Mouse (Mus musculus) MEL (cell line): ENCODE data around the gene Xkr8. TPM values are rescaled to one million over a fixed set of nuclear protein-coding genes. Genes with fewer than 3 reads are reported as not detected.

Experiments used
- DNase-seq: peaks from one replicate; pipeline ENCODE4 v3.0.0; 2011; ENCODE audit warnings: low read depth, low spot score
- H3K27ac ChIP-seq: 2 replicates; pipeline ENCODE4 v1.5.1; 2012; ENCODE audit warnings: low read depth, mild to moderate bottlenecking, control low read depth, low read length, moderate library complexity; ENCODE audit not compliant: control insufficient read depth
- H3K27me3 ChIP-seq, 2 experiments: fragments of 150-350 bp in 1 of 2; sonication (generic) in 1 of 2; 2 replicates each; pipeline ENCODE4 v1.6.1; 2012; ENCODE audit warnings: low read length in 2 of 2, mild to moderate bottlenecking in 2 of 2, improper control_type of control experiment in 1 of 2, moderate library complexity in 1 of 2; ENCODE audit not compliant: insufficient read depth in 2 of 2, control insufficient read depth in 1 of 2
- H3K36me3 ChIP-seq, 2 experiments: 2 replicates each; pipeline ENCODE4 v1.6.1; 2012 to 2014; ENCODE audit warnings: low read length in 2 of 2, improper control_type of control experiment in 1 of 2, inconsistent platforms in 1 of 2, mild to moderate bottlenecking in 1 of 2; ENCODE audit not compliant: insufficient read depth in 2 of 2, control insufficient read depth in 1 of 2
- H3K4me1 ChIP-seq, 2 experiments: fragments of 150-350 bp in 1 of 2; sonication (generic) in 1 of 2; 2 replicates each; pipeline ENCODE4 v1.6.1; 2012; ENCODE audit warnings: low read length in 2 of 2, improper control_type of control experiment in 1 of 2, mild to moderate bottlenecking in 1 of 2; ENCODE audit not compliant: insufficient read depth in 2 of 2, control insufficient read depth in 1 of 2
- H3K4me3 ChIP-seq, 2 experiments: fragments of 150-350 bp in 1 of 2; sonication (generic) in 1 of 2; 2 replicates each; pipeline ENCODE4 v1.5.1; 2012; ENCODE audit warnings: low read depth in 2 of 2, low read length in 2 of 2, mild to moderate bottlenecking in 2 of 2, moderate library complexity in 2 of 2, control low read depth in 1 of 2, improper control_type of control experiment in 1 of 2; ENCODE audit not compliant: control insufficient read depth in 1 of 2, insufficient read depth in 1 of 2
- H3K79me2 ChIP-seq: 2 replicates; pipeline ENCODE4 v1.6.1; 2012; ENCODE audit warnings: mild to moderate bottlenecking, low read length, moderate library complexity; ENCODE audit not compliant: control insufficient read depth, poor library complexity, insufficient read depth
- H3K9ac ChIP-seq: 2 replicates; pipeline ENCODE4 v1.6.1; 2012; ENCODE audit warnings: low read depth, mild to moderate bottlenecking, control low read depth, low read length, moderate library complexity; ENCODE audit not compliant: control insufficient read depth, poor library complexity, severe bottlenecking
- H3K9me3 ChIP-seq: fragments of 150-350 bp; sonication (generic); replicated peaks from 2 replicates; pipeline ENCODE4 v1.6.1; 2012; ENCODE audit warnings: mild to moderate bottlenecking, low read length, improper control_type of control experiment, moderate library complexity; ENCODE audit not compliant: insufficient read depth
- CHD1 ChIP-seq: IDR thresholded peaks from 2 replicates; pipeline ENCODE4 v1.6.1; 2012; ENCODE audit warnings: low read depth, mild to moderate bottlenecking, inconsistent platforms, low read length, improper control_type of control experiment
- CHD2 ChIP-seq: IDR thresholded peaks from 2 replicates; pipeline ENCODE4 v1.6.1; 2011; ENCODE audit warnings: low read length, improper control_type of control experiment
- E2F4 ChIP-seq: IDR thresholded peaks from 2 replicates; pipeline ENCODE4 v1.6.1; 2011; ENCODE audit warnings: low read depth, low read length, improper control_type of control experiment, borderline replicate concordance
- ELF1 ChIP-seq: IDR thresholded peaks from 2 replicates; pipeline ENCODE4 v1.6.1; 2014; ENCODE audit warnings: low read depth, mild to moderate bottlenecking, inconsistent platforms, low read length, improper control_type of control experiment, moderate library complexity
- EP300 ChIP-seq, 2 experiments: IDR thresholded peaks; 2 replicates each; pipeline ENCODE4 v1.6.1; 2011; ENCODE audit warnings: improper control_type of control experiment in 2 of 2, low read length in 2 of 2, low read depth in 1 of 2, mild to moderate bottlenecking in 1 of 2
- ETS1 ChIP-seq: IDR thresholded peaks from 2 replicates; pipeline ENCODE4 v1.6.1; 2012; ENCODE audit warnings: low read depth, mild to moderate bottlenecking, inconsistent platforms, low read length, improper control_type of control experiment, moderate library complexity
- GABPA ChIP-seq: IDR thresholded peaks from 2 replicates; pipeline ENCODE4 v1.6.1; 2012; ENCODE audit warnings: low read depth, mild to moderate bottlenecking, inconsistent platforms, low read length, improper control_type of control experiment, moderate library complexity
- HCFC1 ChIP-seq: IDR thresholded peaks from 2 replicates; pipeline ENCODE4 v1.6.1; 2012; ENCODE audit warnings: low read depth, mild to moderate bottlenecking, inconsistent platforms, low read length, improper control_type of control experiment, moderate library complexity
- JUND ChIP-seq: IDR thresholded peaks from 2 replicates; pipeline ENCODE4 v1.6.1; 2011; ENCODE audit warnings: low read depth, mild to moderate bottlenecking, improper control_type of control experiment, low read length
- KAT2A ChIP-seq: conservative IDR thresholded peaks from 2 replicates; pipeline ENCODE4 v1.6.1; 2012; ENCODE audit warnings: low read depth, low read length, improper control_type of control experiment, inconsistent platforms
- MAFK ChIP-seq: IDR thresholded peaks from 2 replicates; pipeline ENCODE4 v1.6.1; 2011; ENCODE audit warnings: low read depth, mild to moderate bottlenecking, low read length, improper control_type of control experiment, borderline replicate concordance
- MAZ ChIP-seq: IDR thresholded peaks from 2 replicates; pipeline ENCODE4 v1.6.1; 2012; ENCODE audit warnings: low read depth, mild to moderate bottlenecking, inconsistent platforms, low read length, improper control_type of control experiment
- MEF2A ChIP-seq: IDR thresholded peaks from 2 replicates; pipeline ENCODE4 v1.6.1; 2014; ENCODE audit warnings: low read depth, mild to moderate bottlenecking, inconsistent platforms, low read length, improper control_type of control experiment; ENCODE audit not compliant: poor library complexity, insufficient replicate concordance, severe bottlenecking; ENCODE audit errors: extremely low read depth
- MXI1 ChIP-seq: IDR thresholded peaks from 2 replicates; pipeline ENCODE4 v1.6.1; 2011; ENCODE audit warnings: mild to moderate bottlenecking, low read depth, low read length, improper control_type of control experiment
- MYB ChIP-seq: IDR thresholded peaks from 2 replicates; pipeline ENCODE4 v1.6.1; 2011; ENCODE audit warnings: mild to moderate bottlenecking, low read depth, low read length, improper control_type of control experiment
- POLR2A ChIP-seq, 2 experiments: IDR thresholded peaks; 2 replicates each; pipeline ENCODE4 v1.6.1; 2011 to 2012; ENCODE audit warnings: low read length in 2 of 2, mild to moderate bottlenecking in 2 of 2, control low read depth in 1 of 2, improper control_type of control experiment in 1 of 2, low read depth in 1 of 2, moderate library complexity in 1 of 2; ENCODE audit not compliant: control insufficient read depth in 1 of 2, insufficient read depth in 1 of 2, poor library complexity in 1 of 2
- POLR2AphosphoS5 ChIP-seq: IDR thresholded peaks from 2 replicates; pipeline ENCODE4 v1.6.1; 2012; ENCODE audit warnings: low read depth, borderline replicate concordance, mild to moderate bottlenecking, inconsistent platforms, low read length, moderate library complexity, mixed read lengths
- RCOR1 ChIP-seq: IDR thresholded peaks from 2 replicates; pipeline ENCODE4 v1.6.1; 2012; ENCODE audit warnings: low read depth, mild to moderate bottlenecking, inconsistent platforms, low read length, improper control_type of control experiment
- SIN3A ChIP-seq: IDR thresholded peaks from 2 replicates; pipeline ENCODE4 v1.6.1; 2012; ENCODE audit warnings: low read length, improper control_type of control experiment, inconsistent platforms
- SMC3 ChIP-seq: IDR thresholded peaks from 2 replicates; pipeline ENCODE4 v1.6.1; 2011; ENCODE audit warnings: low read depth, low read length, improper control_type of control experiment
- TAL1 ChIP-seq: IDR thresholded peaks from 2 replicates; pipeline ENCODE4 v1.6.1; 2012; ENCODE audit warnings: mild to moderate bottlenecking, inconsistent platforms, low read length, moderate library complexity, mixed read lengths
- TBP ChIP-seq: IDR thresholded peaks from 2 replicates; pipeline ENCODE4 v1.8.0; 2011; ENCODE audit warnings: low read depth, low read length, improper control_type of control experiment
- TCF12 ChIP-seq: IDR thresholded peaks from 2 replicates; pipeline ENCODE4 v1.6.1; 2014; ENCODE audit warnings: low read depth, mild to moderate bottlenecking, inconsistent platforms, low read length, improper control_type of control experiment, moderate library complexity
- UBTF ChIP-seq: IDR thresholded peaks from 2 replicates; pipeline ENCODE4 v1.6.1; 2012; ENCODE audit warnings: low read depth, mild to moderate bottlenecking, inconsistent platforms, low read length, improper control_type of control experiment, moderate library complexity, borderline replicate concordance; ENCODE audit not compliant: insufficient read depth
- USF2 ChIP-seq, 2 experiments: IDR thresholded peaks; 2 replicates each; pipeline ENCODE4 v1.6.1; 2011 to 2012; ENCODE audit warnings: improper control_type of control experiment in 2 of 2, low read length in 2 of 2, borderline replicate concordance in 1 of 2, inconsistent platforms in 1 of 2, low read depth in 1 of 2, mild to moderate bottlenecking in 1 of 2; ENCODE audit not compliant: insufficient read depth in 1 of 2
- ZC3H11A ChIP-seq: IDR thresholded peaks from 2 replicates; pipeline ENCODE4 v1.6.1; 2012; ENCODE audit warnings: low read depth, mild to moderate bottlenecking, inconsistent platforms, low read length, improper control_type of control experiment
- ZKSCAN1 ChIP-seq: IDR thresholded peaks from 2 replicates; pipeline ENCODE4 v1.6.1; 2012; ENCODE audit warnings: low read depth, mild to moderate bottlenecking, inconsistent platforms, low read length, improper control_type of control experiment, moderate library complexity
- ZMIZ1 ChIP-seq: IDR thresholded peaks from 2 replicates; pipeline ENCODE4 v1.6.1; 2012; ENCODE audit warnings: low read depth, mild to moderate bottlenecking, inconsistent platforms, low read length, improper control_type of control experiment, moderate library complexity
- ZNF384 ChIP-seq: IDR thresholded peaks from 2 replicates; pipeline ENCODE4 v1.6.1; 2012; ENCODE audit warnings: low read depth, mild to moderate bottlenecking, inconsistent platforms, low read length, improper control_type of control experiment
- polyA plus RNA-seq, 2 experiments: library from polyadenylated mRNA; stranded (reverse) in 1 of 2; unstranded in 1 of 2; fragments of >175 nt in 1 of 2; fragments of >200 nt in 1 of 2; gene quantifications; 2 replicates each; pipeline versions ENCODE4 v1.2.1 to v1.2.4; 2012; ENCODE audit warnings: low replicate concordance in 2 of 2, low read depth in 1 of 2; ENCODE audit not compliant: insufficient read length in 2 of 2, insufficient read depth in 1 of 2, missing spikeins in 1 of 2
- total RNA-seq: library from RNA; depleted of rRNA; stranded (reverse); fragments of 300-350 nt; gene quantifications from 2 replicates; pipeline ENCODE4 v1.2.3, GENCODE M21; 2012

Gene Xkr8
- total and polyA plus RNA-seq, 3 experiments = 2.8 to 3.9 TPM; not detected in 1

DNA sequence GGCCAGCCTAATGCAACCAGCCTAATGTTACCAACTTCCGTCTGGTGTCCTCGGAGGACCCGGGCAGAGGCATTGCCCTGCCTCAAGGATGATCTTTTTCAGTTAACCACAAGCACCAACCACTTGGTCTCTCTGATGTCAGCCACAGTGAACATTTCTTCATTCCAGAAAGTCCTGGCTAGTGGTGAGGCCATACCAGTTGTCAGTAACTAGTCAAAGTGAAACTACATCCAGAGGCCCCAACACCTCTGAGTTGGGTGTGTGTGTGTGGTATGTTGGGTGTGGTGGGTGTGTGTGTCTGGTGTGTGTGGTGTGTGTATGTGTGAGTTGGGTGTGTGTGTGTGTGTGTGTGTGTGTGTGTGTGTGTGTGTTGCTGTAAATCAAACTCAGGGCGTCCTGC is 16.4 kb upstream of the Xkr8 start:
- DNase-seq = no peak
- H3K79me2 ChIP-seq = no peaks in the 10 kb centered on the region
- no peak for TF ChIP-seq MXI1
- TF ChIP-seq ZKSCAN1 = no peak
- no peak for TF ChIP-seq TBP
- no peak for TF ChIP-seq CHD1
- TF ChIP-seq POLR2AphosphoS5 = no peak
- TF ChIP-seq MYB = no peak
- TF ChIP-seq TCF12 = no peak
- no peak for TF ChIP-seq KAT2A
- no peak for TF ChIP-seq MAZ
- no peak for TF ChIP-seq ZC3H11A
- TF ChIP-seq ZNF384 = no peak
- TF ChIP-seq USF2 (IDR thresholded peaks at IDR 0.05; ENCODE audit: borderline replicate concordance in 1 of 2, insufficient read depth in 1 of 2, low read depth in 1 of 2, low read length in 2 of 2) = no peak
- no peak for TF ChIP-seq UBTF
- TF ChIP-seq POLR2A (IDR thresholded peaks at IDR 0.05; ENCODE audit: control insufficient read depth in 1 of 2, insufficient read depth in 1 of 2, low read depth in 1 of 2, low read length in 2 of 2, poor library complexity in 1 of 2) = no peak
- TF ChIP-seq MAFK = no peak
- H3K27ac ChIP-seq = no peak overlapping the region
- peaks cover under 1 to 22% of the 10 kb centered on the region in 2 experiments for H3K4me1 ChIP-seq
- H3K27me3 ChIP-seq = no peaks in the 10 kb centered on the region
- no peaks in the 10 kb centered on the region for H3K9me3 ChIP-seq
- H3K9ac ChIP-seq = no peak overlapping the region
- no peak overlapping the region for H3K4me3 ChIP-seq
- H3K36me3 ChIP-seq = peaks cover 0 to 17% of the 10 kb centered on the region in 2 experiments; a peak in 2 of 4 replicates

DNA sequence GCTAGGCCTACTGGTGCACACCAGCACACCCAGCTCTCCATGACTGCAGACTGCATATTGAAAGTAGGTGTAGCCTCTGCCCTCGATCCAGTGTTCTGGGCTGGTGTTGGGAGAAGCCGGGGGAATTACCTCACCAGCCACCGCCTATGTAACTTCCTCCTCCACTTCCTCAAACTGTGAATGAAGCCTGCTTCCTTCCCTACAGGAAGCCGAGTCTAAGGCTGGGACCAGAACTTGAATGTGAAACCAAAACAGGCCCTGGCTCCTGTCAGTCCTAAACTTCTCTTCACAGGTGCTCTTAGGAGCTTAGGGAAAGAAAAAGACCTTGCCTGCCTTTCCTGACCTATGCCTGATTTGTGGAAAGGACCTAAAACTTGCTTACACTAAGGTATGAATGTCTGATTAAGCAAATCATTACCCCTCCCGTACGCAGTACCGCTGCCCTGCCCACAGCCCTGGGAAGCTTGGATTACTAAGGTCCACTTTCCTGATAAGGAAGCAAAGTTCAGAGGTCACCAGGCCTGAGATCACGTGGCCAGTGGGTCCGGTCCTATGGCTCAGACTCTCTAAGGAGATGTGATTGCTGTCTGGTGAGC is 15.4 kb upstream of the Xkr8 start:
- H3K4me3 ChIP-seq = peak overlapping the region; percentile 47 to 70
- peaks cover 0 to 18% of the 10 kb centered on the region in 2 experiments; a peak in 2 of 4 replicates for H3K36me3 ChIP-seq
- no peaks in the 10 kb centered on the region for H3K79me2 ChIP-seq
- peak overlapping the region; percentile 68 for H3K9ac ChIP-seq
- peak overlapping the region; percentile 49 for H3K27ac ChIP-seq
- no peaks in the 10 kb centered on the region for H3K27me3 ChIP-seq
- no peaks in the 10 kb centered on the region for H3K9me3 ChIP-seq
- peaks cover 2 to 26% of the 10 kb centered on the region in 2 experiments for H3K4me1 ChIP-seq
- peak; percentile 83 for DNase-seq
- TF ChIP-seq E2F4 = no peak
- no peak for TF ChIP-seq GABPA
- no peak for TF ChIP-seq CHD2
- TF ChIP-seq CHD1 = no peak
- peak; percentile 77 for TF ChIP-seq HCFC1
- TF ChIP-seq SMC3 = no peak
- TF ChIP-seq TBP = peak; percentile 52; the same call in 1 of the 2 replicates
- TF ChIP-seq MEF2A = no peak
- TF ChIP-seq SIN3A = peak; percentile 77
- TF ChIP-seq USF2 (IDR thresholded peaks at IDR 0.05; ENCODE audit: borderline replicate concordance in 1 of 2, insufficient read depth in 1 of 2, low read depth in 1 of 2, low read length in 2 of 2) = no peak
- peak; percentile 43; the same call in 1 of the 2 replicates for TF ChIP-seq MXI1
- TF ChIP-seq RCOR1 = peak; percentile 25; the same call in 1 of the 2 replicates
- TF ChIP-seq ELF1 = peak; percentile 85
- peak; percentile 85 for TF ChIP-seq ZMIZ1
- peak; percentile 76 for TF ChIP-seq ETS1
- peak; percentile 17 to 37; a peak in 1 of 4 replicates for TF ChIP-seq EP300 (IDR thresholded peaks at IDR 0.05; ENCODE audit: low read depth in 1 of 2, low read length in 2 of 2)
- TF ChIP-seq POLR2A (IDR thresholded peaks at IDR 0.05; ENCODE audit: control insufficient read depth in 1 of 2, insufficient read depth in 1 of 2, low read depth in 1 of 2, low read length in 2 of 2, poor library complexity in 1 of 2) = peak in 1 of 2 experiments; percentile 73; a peak in 2 of 4 replicates
- no peak for TF ChIP-seq TAL1
- peak; percentile 46; the same call in 1 of the 2 replicates for TF ChIP-seq TCF12
- TF ChIP-seq JUND = no peak
